21 mouse cellular contexts compared by ENCODE assay signal in genomic region chr19:16260973-16261372, GRCm38 (mm10).
DNase-seq lines count a peak whose midpoint lies in the region; ATAC-seq lines count a peak whose summit lies in the region.
"Had no signal": no experiment of that assay in that cellular context is flagged by ENCODE, and none has a peak within 500 bp of the region (broad histone marks: within the 10 kb centered on the region; RNA-seq: fewer than 3 reads in every experiment).

No protein-coding gene starts in this region.

- no peak overlapping the region for H3K4me3 ChIP-seq in hindbrain, embryonic 15.5 days
- no peak overlapping the region for H3K4me3 ChIP-seq in hindbrain, embryonic 14.5 days (replicated peaks; ENCODE audit: low read length)
- H3K4me3 ChIP-seq in megakaryocyte, embryonic 14.5 days (replicated peaks) = peak overlapping the region; percentile 44
- H3K4me3 ChIP-seq: embryonic facial prominence, embryonic 13.5 days; heart, embryonic 10.5 days; limb, embryonic 10.5 days; midbrain, embryonic 15.5 days; neural tube, embryonic 15.5 days had no signal

- peaks cover 15% of the 10 kb centered on the region for H3K4me1 ChIP-seq in hindbrain, embryonic 15.5 days (replicated peaks)
- peaks cover 4% of the 10 kb centered on the region; the same call in 1 of the 2 replicates for H3K4me1 ChIP-seq in hindbrain, embryonic 14.5 days (replicated peaks; ENCODE audit: control insufficient read depth, insufficient read depth, low read length)
- peaks cover 86% of the 10 kb centered on the region for H3K4me1 ChIP-seq in megakaryocyte, embryonic 14.5 days

- DNase-seq in hindbrain, embryonic 14.5 days (ENCODE audit: low spot score) = no peak
- peak; percentile 55 for DNase-seq in adrenal gland, postnatal 14 days
- no peak for DNase-seq in testis, postnatal 10 days (ENCODE audit: low spot score)
- DNase-seq: cerebellum, adult 9-11 months; heart, postnatal 14 days; lung, adult 2 months; right cerebral cortex, postnatal 4 days had no signal

- 83% methylated on average over 1 of the region's 1 CpGs for WGBS in hindbrain, embryonic 15.5 days
- 89% methylated on average over 1 of the region's 1 CpGs for WGBS in hindbrain, embryonic 14.5 days

- ATAC-seq in hindbrain, embryonic 15.5 days (ENCODE audit: low FRiP score, low read depth) = 0 out of 2 replicates have a peak, but pooled peaks have one; percentile 15
- ATAC-seq in hindbrain, embryonic 14.5 days (ENCODE audit: low FRiP score) = no peak
- no peak for ATAC-seq in megakaryocyte, adult 5-6 weeks (ENCODE audit: poor library complexity, severe bottlenecking)
- ATAC-seq in megakaryocyte-erythroid progenitor cell, adult 5-6 weeks (replicated peaks; ENCODE audit: low FRiP score, low TSS enrichment, poor library complexity, severe bottlenecking) = peak; percentile 90
- ATAC-seq: activated CD4-positive, CD25-positive, alpha-beta regulatory T cell, adult 4 months; forebrain, embryonic 16.5 days; midbrain, embryonic 15.5 days; Patski had no signal

- no peak overlapping the region for H3K27ac ChIP-seq in hindbrain, embryonic 15.5 days (replicated peaks)
- no peak overlapping the region for H3K27ac ChIP-seq in hindbrain, embryonic 14.5 days
- H3K27ac ChIP-seq: embryonic facial prominence, embryonic 13.5 days; heart, embryonic 10.5 days; limb, embryonic 10.5 days; midbrain, embryonic 15.5 days; neural tube, embryonic 15.5 days; stomach, postnatal 0 days had no signal

- H3K27me3 ChIP-seq in hindbrain, embryonic 15.5 days = no peaks in the 10 kb centered on the region
- no peaks in the 10 kb centered on the region for H3K27me3 ChIP-seq in hindbrain, embryonic 14.5 days (ENCODE audit: control insufficient read depth, insufficient read depth, low read length)
- H3K27me3 ChIP-seq in megakaryocyte, embryonic 14.5 days (replicated peaks) = no peaks in the 10 kb centered on the region
- H3K27me3 ChIP-seq: embryonic facial prominence, embryonic 13.5 days; midbrain, embryonic 15.5 days; neural tube, embryonic 15.5 days; Patski had no signal

- no peak overlapping the region for H3K9ac ChIP-seq in hindbrain, embryonic 15.5 days
- H3K9ac ChIP-seq in hindbrain, embryonic 14.5 days = no peak overlapping the region
- H3K9ac ChIP-seq: embryonic facial prominence, embryonic 13.5 days; midbrain, embryonic 15.5 days; neural tube, embryonic 15.5 days had no signal

- H3K36me3 ChIP-seq in hindbrain, embryonic 15.5 days = no peaks in the 10 kb centered on the region
- no peaks in the 10 kb centered on the region for H3K36me3 ChIP-seq in hindbrain, embryonic 14.5 days (replicated peaks; ENCODE audit: control insufficient read depth, insufficient read depth)
- peaks cover 87% of the 10 kb centered on the region for H3K36me3 ChIP-seq in megakaryocyte, embryonic 14.5 days (replicated peaks; ENCODE audit: low read length)
- H3K36me3 ChIP-seq: embryonic facial prominence, embryonic 13.5 days; heart, embryonic 10.5 days; limb, embryonic 10.5 days; midbrain, embryonic 15.5 days; neural tube, embryonic 15.5 days had no signal

- no peak overlapping the region for H3K4me2 ChIP-seq in hindbrain, embryonic 15.5 days
- no peak overlapping the region for H3K4me2 ChIP-seq in hindbrain, embryonic 14.5 days (replicated peaks)
- H3K4me2 ChIP-seq: embryonic facial prominence, embryonic 13.5 days; liver, embryonic 11.5 days; midbrain, embryonic 15.5 days; neural tube, embryonic 15.5 days had no signal

- no peaks in the 10 kb centered on the region for H3K9me3 ChIP-seq in hindbrain, embryonic 15.5 days
- H3K9me3 ChIP-seq in hindbrain, embryonic 14.5 days (ENCODE audit: control insufficient read depth, low read length) = no peaks in the 10 kb centered on the region
- H3K9me3 ChIP-seq in megakaryocyte, embryonic 14.5 days = no peaks in the 10 kb centered on the region
- H3K9me3 ChIP-seq: embryonic facial prominence, embryonic 13.5 days; heart, embryonic 10.5 days; limb, embryonic 10.5 days; midbrain, embryonic 15.5 days; neural tube, embryonic 15.5 days had no signal

Comparison
In these comparisons a context has a peak if more than half of its experiments do, and no peak if none do; other contexts are left out.
1. ATAC-seq: peak in hindbrain, embryonic 15.5 days (single experiment) and megakaryocyte-erythroid progenitor cell, adult 5-6 weeks (single experiment); none in hindbrain, embryonic 14.5 days (single experiment) and megakaryocyte, adult 5-6 weeks (single experiment).